Mouse (Mus musculus) olfactory bulb, adult 2 months (tissue): Measurements from ENCODE around the gene Dna2.

ENCODE experiments used
- CTCF ChIP-seq: fragments of 200-500 bp; IDR thresholded peaks from 2 replicates; pipeline ENCODE4 v1.5.1; 2012; ENCODE audit warnings: low read depth, mild to moderate bottlenecking, low read length, moderate library complexity; ENCODE audit not compliant: insufficient read depth
- POLR2A ChIP-seq: fragments of 200-500 bp; IDR thresholded peaks from 2 replicates; pipeline ENCODE4 v1.6.1; 2012; ENCODE audit warnings: mild to moderate bottlenecking, low read depth, low read length, moderate library complexity; ENCODE audit not compliant: insufficient read depth

GRCm38 (mm10) chr10:63008193-63008592 is 61.4 kb downstream of the Dna2 start:
- TF ChIP-seq CTCF (no peak), POLR2A (no peak)
